Mouse (Mus musculus) bone marrow, adult 2 months (tissue): ENCODE results near the gene Myl7.

Source experiments
- CTCF ChIP-seq: fragments of 200-500 bp; IDR thresholded peaks from 2 replicates; pipeline ENCODE4 v1.5.1; 2011; ENCODE audit warnings: low read length, control low read depth; ENCODE audit not compliant: control insufficient read depth, insufficient read depth
- POLR2A ChIP-seq: fragments of 200-500 bp; IDR thresholded peaks from 2 replicates; pipeline ENCODE4 v1.6.1; 2011; ENCODE audit warnings: low read depth, mild to moderate bottlenecking, control low read depth, low read length, borderline replicate concordance; ENCODE audit not compliant: control insufficient read depth

DNA sequence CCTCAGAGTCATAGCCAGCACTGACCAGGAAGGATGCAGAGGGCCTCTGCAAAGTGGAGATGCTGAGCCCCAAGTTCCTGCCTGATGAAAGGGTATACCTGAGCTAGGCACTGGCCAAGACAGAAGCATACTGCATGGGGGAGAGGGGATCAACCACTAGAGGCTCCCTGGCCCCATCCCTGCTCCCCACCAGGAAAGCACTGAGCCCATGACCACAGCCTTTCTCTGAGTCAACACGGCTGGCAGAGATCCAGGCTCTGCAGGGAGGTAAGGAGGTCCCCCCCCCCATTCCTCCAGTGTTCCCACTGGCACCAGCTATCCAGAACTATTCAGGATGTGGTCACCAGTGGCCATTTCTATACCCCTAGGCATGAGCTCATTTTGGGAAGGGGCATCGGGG is 49.3 kb downstream of the Myl7 start:
- TF ChIP-seq CTCF (no peak), POLR2A (no peak)
